Mouse (Mus musculus): ENCODE data around the gene Zic5.

DNA sequence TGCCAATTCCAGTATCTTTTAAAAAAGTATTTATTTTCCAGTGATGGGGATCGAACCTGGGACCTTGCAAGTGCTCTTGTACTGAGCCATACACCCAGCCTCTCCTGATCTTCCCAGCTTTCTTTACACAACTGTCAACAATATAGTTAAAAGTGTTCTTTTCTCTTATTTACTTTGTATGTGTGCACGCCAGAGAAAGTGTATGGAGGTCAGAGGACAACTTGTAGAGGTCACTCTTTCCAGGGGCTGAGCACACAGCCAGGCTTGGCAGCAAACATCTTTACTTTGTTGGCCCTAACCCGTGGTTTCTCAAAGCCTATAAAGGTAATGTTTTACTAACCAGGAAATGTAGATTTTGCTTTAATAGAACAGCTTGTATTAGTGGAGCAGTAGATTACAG is 46.0 kb upstream of the Zic5 start:
- TF ChIP-seq CTCF (IDR thresholded peaks at IDR 0.05; ENCODE audit: low read depth): no peak
- TF ChIP-seq EP300 (optimal IDR thresholded peaks at IDR 0.05): no peak

Measured in stomach, postnatal 0 days (tissue).